Mouse (Mus musculus) E14TG2a.4 (cell line): ENCODE results near the gene Gm13272.
"Not testable (repeated sequence)": the region's sequence is repeated elsewhere in the genome, so short reads cannot be mapped to it uniquely, and the experiment has no call there.

Experiments used
- H3K27me3 ChIP-seq: 2 replicates; pipeline ENCODE4 v1.6.1; 2014; ENCODE audit warnings: low read length, control low read depth; ENCODE audit not compliant: insufficient read depth
- H3K36me3 ChIP-seq: 2 replicates; pipeline ENCODE4 v1.6.1; 2014; ENCODE audit warnings: low read length, control low read depth; ENCODE audit not compliant: insufficient read depth
- H3K4me1 ChIP-seq: replicated peaks from 2 replicates; pipeline ENCODE4 v1.6.1; 2014; ENCODE audit warnings: low read depth, low read length, control low read depth
- H3K4me3 ChIP-seq: replicated peaks from 2 replicates; pipeline ENCODE4 v1.5.1; 2014; ENCODE audit warnings: mild to moderate bottlenecking, low read length
- H3K9me3 ChIP-seq: 2 replicates; pipeline ENCODE4 v1.6.1; 2014; ENCODE audit warnings: low read length, control low read depth

Gene Gm13272

DNA sequence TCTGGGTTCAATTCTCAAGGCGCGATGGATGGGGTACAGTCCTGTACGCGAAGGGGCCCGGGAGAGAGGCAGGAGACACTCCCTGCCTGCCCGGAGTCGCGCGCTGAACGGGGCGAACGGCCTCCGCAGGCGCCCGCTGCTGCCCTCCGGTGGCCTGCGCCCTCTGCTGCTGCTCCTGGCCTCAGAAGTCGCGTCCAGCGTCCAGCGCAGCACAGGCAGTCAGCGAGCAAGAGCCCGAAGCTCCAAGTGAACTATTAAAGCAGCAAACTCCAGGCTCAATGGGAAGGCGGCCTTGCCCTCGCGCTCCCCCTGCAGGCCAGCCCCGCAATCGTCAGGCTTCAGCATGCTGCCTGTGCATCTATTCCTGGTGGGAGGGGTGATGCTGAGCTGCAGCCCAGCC is 19.2 kb upstream of the Gm13272 start:
- H3K4me1 ChIP-seq, result not testable (repeated sequence)

DNA sequence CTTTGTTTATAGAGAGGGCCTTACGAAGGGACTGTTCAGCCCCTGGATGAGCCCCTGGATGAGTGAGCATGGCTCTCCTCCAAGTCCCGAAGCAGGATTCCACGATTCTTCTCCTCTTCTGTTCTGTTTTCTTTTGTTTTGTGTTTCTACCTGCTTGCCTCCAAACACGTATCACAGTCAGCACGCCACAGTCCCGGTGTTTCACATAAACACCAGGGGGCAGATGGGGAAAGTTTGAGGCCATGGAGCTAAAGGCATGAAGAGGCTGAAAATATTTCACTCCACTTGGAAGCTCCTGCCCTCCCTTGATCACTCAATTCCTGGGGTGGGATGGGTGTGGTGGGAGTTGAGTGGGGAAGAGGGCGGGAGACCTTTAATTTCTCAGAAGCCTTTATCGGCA is 17.9 kb upstream of the Gm13272 start:
- H3K4me3 ChIP-seq, result not testable (repeated sequence)

More for the DNA sequence above, 19.2 kb upstream of the Gm13272 start:
- H3K36me3 ChIP-seq, H3K9me3 ChIP-seq, H3K4me3 ChIP-seq: not testable (repeated sequence)
- peaks cover 19% of the 10 kb centered on the region for H3K27me3 ChIP-seq

DNA sequence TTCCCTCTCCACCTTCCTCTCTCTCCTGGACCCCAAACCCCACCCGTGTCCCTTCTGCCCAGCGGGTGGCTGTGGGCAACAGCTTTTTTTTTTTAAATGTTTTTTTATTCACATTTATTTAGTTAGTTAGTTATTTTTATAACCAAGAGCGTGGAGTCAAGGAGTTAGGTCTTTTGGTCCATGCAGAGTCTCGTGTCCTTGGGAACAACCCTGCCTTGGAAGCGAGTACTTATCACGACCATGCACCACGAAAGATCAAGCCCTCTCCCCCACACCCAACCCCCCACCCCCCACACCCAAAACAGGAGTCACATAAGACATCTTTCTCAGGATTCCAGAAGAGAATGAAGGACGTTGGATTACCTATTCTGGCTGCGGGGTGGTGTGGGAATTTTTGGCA is 17.3 kb upstream of the Gm13272 start:
- not testable (repeated sequence) for H3K9me3 ChIP-seq, H3K4me3 ChIP-seq, H3K4me1 ChIP-seq, H3K36me3 ChIP-seq, H3K27me3 ChIP-seq

More for the DNA sequence above, 17.9 kb upstream of the Gm13272 start:
- not testable (repeated sequence) for H3K36me3 ChIP-seq, H3K27me3 ChIP-seq, H3K9me3 ChIP-seq, H3K4me1 ChIP-seq

DNA sequence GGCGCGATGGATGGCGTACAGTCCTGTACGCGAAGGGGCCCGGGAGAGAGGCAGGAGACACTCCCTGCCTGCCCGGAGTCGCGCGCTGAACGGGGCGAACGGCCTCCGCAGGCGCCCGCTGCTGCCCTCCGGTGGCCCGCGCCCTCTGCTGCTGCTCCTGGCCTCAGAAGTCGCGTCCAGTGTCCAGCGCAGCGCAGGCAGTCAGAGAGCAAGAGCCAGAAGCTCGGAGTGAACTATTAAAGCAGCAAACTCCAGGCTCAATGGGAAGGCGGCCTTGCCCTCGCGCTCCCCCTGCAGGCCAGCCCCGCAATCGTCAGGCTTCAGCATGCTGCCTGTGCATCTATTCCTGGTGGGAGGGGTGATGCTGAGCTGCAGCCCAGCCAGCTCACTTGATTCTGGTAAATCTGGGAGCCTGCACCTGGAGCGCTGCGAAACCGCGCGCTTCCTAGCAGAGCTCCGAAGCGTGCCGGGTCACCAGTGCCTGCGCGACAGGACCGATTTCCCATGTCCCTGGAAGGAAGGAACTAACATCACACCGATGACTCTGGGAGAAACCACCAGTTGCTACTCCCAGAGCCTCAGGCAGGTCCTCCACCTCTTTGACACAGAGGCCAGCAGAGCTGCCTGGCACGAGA is 16.1 kb upstream of the Gm13272 start:
- H3K27me3 ChIP-seq, H3K4me1 ChIP-seq, H3K9me3 ChIP-seq, H3K4me3 ChIP-seq, H3K36me3 ChIP-seq: not testable (repeated sequence)

DNA sequence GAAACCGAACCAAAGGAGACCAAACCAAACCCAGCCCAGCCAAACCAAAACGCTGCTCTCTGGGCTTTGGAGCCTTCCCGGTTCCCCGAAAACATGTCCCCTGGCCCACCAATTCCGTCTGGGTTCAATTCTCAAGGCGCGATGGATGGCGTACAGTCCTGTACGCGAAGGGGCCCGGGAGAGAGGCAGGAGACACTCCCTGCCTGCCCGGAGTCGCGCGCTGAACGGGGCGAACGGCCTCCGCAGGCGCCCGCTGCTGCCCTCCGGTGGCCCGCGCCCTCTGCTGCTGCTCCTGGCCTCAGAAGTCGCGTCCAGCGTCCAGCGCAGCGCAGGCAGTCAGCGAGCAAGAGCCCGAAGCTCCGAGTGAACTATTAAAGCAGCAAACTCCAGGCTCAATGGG is 6.1 kb upstream of the Gm13272 start, which contains the start of gene Gm13290:
Gene Gm13290, plus strand, starts transcription at position 301 of the 400 bp plus-strand sequence.
- H3K9me3 ChIP-seq, H3K4me3 ChIP-seq, H3K36me3 ChIP-seq, H3K27me3 ChIP-seq, H3K4me1 ChIP-seq: not testable (repeated sequence)

DNA sequence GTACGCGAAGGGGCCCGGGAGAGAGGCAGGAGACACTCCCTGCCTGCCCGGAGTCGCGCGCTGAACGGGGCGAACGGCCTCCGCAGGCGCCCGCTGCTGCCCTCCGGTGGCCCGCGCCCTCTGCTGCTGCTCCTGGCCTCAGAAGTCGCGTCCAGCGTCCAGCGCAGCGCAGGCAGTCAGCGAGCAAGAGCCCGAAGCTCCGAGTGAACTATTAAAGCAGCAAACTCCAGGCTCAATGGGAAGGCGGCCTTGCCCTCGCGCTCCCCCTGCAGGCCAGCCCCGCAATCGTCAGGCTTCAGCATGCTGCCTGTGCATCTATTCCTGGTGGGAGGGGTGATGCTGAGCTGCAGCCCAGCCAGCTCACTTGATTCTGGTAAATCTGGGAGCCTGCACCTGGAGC is 3.0 kb upstream of the Gm13272 start, which contains the start of gene Gm13289:
Gene Gm13289, plus strand, starts transcription at position 301 of the 400 bp plus-strand sequence.
- H3K4me3 ChIP-seq, H3K4me1 ChIP-seq, H3K27me3 ChIP-seq: not testable (repeated sequence)

DNA sequence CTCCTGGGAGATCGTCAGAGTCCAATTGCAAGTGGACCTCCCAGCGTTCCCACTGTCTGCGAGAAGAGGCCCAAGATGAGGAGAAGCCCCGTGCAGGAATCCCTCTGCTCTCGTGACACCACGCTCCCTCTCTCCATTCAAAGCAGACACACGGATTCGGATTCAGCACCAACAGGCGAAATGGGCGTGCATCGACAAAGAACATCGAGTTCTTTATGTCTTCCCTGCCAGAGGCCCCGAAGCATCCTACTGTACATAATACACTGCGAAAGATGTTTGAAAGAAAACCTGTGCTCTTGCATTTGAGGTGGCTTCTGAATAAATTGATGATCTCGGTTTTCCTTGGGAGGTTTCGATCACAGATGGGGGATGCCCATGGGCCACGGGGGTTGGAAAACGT is 670 bp downstream of the Gm13272 start:
- not testable (repeated sequence) for H3K4me1 ChIP-seq, H3K36me3 ChIP-seq, H3K27me3 ChIP-seq, H3K9me3 ChIP-seq, H3K4me3 ChIP-seq

More for the DNA sequence above, 3.0 kb upstream of the Gm13272 start, which contains the start of gene Gm13289:
- H3K9me3 ChIP-seq, H3K36me3 ChIP-seq: not testable (repeated sequence)

DNA sequence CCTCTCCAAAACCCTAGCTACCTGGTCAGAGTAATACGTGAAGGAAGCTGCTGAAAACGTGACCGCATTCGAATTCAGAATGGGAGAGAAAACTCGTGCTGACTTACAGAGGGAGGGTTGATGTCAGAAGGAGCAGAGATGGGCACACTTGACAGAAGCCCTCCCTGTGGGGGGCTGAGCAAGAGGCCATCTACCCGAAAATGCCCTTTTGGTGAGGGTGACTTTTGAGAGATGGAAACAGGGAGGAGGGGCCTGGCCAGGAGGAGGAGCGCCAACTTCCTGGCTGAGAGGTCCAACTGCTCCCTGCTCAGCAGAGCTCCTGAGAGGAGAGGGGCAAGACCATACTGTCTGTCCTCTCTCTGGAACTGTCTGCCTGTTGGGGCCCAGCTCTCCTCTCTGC is 2.2 kb downstream of the Gm13272 start, which contains the start of gene Ifnz:
Gene Ifnz, plus strand, starts transcription at position 301 of the 400 bp plus-strand sequence.
- H3K36me3 ChIP-seq, H3K4me1 ChIP-seq, H3K27me3 ChIP-seq: not testable (repeated sequence)

DNA sequence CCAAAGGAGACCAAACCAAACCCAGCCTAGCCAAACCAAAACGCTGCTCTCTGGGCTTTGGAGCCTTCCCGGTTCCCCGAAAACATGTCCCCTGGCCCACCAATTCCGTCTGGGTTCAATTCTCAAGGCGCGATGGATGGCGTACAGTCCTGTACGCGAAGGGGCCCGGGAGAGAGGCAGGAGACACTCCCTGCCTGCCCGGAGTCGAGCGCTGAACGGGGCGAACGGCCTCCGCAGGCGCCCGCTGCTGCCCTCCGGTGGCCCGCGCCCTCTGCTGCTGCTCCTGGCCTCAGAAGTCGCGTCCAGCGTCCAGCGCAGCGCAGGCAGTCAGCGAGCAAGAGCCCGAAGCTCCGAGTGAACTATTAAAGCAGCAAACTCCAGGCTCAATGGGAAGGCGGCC is 2.7 kb downstream of the Gm13272 start:
- not testable (repeated sequence) for H3K27me3 ChIP-seq, H3K4me3 ChIP-seq, H3K4me1 ChIP-seq, H3K9me3 ChIP-seq, H3K36me3 ChIP-seq

More for the DNA sequence above, 2.2 kb downstream of the Gm13272 start, which contains the start of gene Ifnz:
- not testable (repeated sequence) for H3K4me3 ChIP-seq, H3K9me3 ChIP-seq

DNA sequence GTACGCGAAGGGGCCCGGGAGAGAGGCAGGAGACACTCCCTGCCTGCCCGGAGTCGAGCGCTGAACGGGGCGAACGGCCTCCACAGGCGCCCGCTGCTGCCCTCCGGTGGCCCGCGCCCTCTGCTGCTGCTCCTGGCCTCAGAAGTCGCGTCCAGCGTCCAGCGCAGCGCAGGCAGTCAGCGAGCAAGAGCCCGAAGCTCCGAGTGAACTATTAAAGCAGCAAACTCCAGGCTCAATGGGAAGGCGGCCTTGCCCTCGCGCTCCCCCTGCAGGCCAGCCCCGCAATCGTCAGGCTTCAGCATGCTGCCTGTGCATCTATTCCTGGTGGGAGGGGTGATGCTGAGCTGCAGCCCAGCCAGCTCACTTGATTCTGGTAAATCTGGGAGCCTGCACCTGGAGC is 5.8 kb downstream of the Gm13272 start, which contains the start of gene Gm13276:
Gene Gm13276, plus strand, starts transcription at position 301 of the 400 bp plus-strand sequence.
- H3K36me3 ChIP-seq, H3K9me3 ChIP-seq, H3K4me3 ChIP-seq, H3K27me3 ChIP-seq, H3K4me1 ChIP-seq: not testable (repeated sequence)

DNA sequence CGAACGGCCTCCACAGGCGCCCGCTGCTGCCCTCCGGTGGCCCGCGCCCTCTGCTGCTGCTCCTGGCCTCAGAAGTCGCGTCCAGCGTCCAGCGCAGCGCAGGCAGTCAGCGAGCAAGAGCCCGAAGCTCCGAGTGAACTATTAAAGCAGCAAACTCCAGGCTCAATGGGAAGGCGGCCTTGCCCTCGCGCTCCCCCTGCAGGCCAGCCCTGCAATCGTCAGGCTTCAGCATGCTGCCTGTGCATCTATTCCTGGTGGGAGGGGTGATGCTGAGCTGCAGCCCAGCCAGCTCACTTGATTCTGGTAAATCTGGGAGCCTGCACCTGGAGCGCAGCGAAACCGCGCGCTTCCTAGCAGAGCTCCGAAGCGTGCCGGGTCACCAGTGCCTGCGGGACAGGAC is 8.8 kb downstream of the Gm13272 start, which contains the start of gene Gm13277:
Gene Gm13277, plus strand, starts transcription at position 231 of the 400 bp plus-strand sequence.
- H3K27me3 ChIP-seq, H3K4me1 ChIP-seq: not testable (repeated sequence)

DNA sequence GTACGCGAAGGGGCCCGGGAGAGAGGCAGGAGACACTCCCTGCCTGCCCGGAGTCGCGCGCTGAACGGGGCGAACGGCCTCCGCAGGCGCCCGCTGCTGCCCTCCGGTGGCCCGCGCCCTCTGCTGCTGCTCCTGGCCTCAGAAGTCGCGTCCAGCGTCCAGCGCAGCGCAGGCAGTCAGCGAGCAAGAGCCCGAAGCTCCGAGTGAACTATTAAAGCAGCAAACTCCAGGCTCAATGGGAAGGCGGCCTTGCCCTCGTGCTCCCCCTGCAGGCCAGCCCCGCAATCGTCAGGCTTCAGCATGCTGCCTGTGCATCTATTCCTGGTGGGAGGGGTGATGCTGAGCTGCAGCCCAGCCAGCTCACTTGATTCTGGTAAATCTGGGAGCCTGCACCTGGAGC is 11.6 kb downstream of the Gm13272 start, which contains the start of gene Gm13278:
Gene Gm13278, plus strand, starts transcription at position 301 of the 400 bp plus-strand sequence.
- not testable (repeated sequence) for H3K9me3 ChIP-seq, H3K36me3 ChIP-seq, H3K4me3 ChIP-seq, H3K4me1 ChIP-seq, H3K27me3 ChIP-seq

More for the DNA sequence above, 8.8 kb downstream of the Gm13272 start, which contains the start of gene Gm13277:
- H3K36me3 ChIP-seq, H3K4me3 ChIP-seq, H3K9me3 ChIP-seq: not testable (repeated sequence)

DNA sequence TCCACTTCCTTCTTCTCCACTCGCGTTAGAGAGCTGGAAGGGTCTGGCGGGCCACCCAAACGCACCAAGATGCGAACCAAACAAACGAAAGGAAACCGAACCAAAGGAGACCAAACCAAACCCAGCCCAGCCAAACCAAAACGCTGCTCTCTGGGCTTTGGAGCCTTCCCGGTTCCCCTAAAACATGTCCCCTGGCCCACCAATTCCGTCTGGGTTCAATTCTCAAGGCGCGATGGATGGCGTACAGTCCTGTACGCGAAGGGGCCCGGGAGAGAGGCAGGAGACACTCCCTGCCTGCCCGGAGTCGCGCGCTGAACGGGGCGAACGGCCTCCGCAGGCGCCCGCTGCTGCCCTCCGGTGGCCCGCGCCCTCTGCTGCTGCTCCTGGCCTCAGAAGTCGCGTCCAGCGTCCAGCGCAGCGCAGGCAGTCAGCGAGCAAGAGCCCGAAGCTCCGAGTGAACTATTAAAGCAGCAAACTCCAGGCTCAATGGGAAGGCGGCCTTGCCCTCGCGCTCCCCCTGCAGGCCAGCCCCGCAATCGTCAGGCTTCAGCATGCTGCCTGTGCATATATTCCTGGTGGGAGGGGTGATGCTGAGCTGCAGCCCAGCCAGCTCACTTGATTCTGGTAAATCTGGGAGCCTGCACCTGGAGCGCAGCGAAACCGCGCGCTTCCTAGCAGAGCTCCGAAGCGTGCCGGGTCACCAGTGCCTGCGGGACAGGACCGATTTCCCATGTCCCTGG is 14.5 kb downstream of the Gm13272 start, which contains the start of gene Gm13275:
Gene Gm13275, plus strand, starts transcription at position 552 of the 740 bp plus-strand sequence.
- not testable (repeated sequence) for H3K4me3 ChIP-seq, H3K4me1 ChIP-seq, H3K27me3 ChIP-seq, H3K9me3 ChIP-seq, H3K36me3 ChIP-seq

DNA sequence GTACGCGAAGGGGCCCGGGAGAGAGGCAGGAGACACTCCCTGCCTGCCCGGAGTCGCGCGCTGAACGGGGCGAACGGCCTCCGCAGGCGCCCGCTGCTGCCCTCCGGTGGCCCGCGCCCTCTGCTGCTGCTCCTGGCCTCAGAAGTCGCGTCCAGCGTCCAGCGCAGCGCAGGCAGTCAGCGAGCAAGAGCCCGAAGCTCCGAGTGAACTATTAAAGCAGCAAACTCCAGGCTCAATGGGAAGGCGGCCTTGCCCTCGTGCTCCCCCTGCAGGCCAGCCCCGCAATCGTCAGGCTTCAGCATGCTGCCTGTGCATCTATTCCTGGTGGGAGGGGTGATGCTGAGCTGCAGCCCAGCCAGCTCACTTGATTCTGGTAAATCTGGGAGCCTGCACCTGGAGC is 17.4 kb downstream of the Gm13272 start, which contains the start of gene Gm13279:
Gene Gm13279, plus strand, starts transcription at position 301 of the 400 bp plus-strand sequence.
- not testable (repeated sequence) for H3K27me3 ChIP-seq, H3K4me3 ChIP-seq, H3K4me1 ChIP-seq, H3K9me3 ChIP-seq, H3K36me3 ChIP-seq
